Mouse (Mus musculus): Measurements from ENCODE around the gene Mcts2. TPM values are rescaled to one million over a fixed set of nuclear protein-coding genes. Genes with fewer than 3 reads are reported as not detected.
A peak's percentile ranks its signal among the peaks of the same experiment; 100 is the strongest.

Mcts2 gene
- polyA plus RNA-seq, 1 experiment from 2014 or later, result 30.0 TPM

DNA sequence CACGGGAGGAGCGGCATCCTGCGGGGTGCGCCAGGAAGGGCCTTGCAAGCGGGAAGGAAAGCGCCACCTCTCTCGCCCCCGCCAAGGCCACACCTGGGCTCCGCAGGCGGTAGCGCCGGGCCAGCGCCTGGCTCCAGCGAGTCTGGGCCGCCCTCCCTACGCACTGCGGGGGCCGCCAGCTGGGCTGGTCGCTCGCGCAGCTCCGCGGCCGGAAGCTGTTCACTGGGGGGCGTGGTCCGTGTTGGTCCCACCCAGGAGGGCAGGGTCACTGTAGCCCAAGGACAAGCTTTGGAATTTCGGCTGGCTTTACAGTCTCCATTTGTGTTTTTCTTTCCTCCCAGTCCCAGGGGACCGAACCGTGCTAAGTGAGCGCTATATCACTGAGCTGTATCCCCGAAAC, 20.8 kb downstream of the Mcts2 start:
- Histone ChIP-seq H3K27ac (peak overlapping the region; percentile 96), H3K4me3 (peak overlapping the region; percentile 35), H3K9me3 (no peaks in the 10 kb centered on the region), H3K27me3 (no peaks in the 10 kb centered on the region), H3K9ac (peak overlapping the region; percentile 65), H3K36me3 (peaks cover 37% of the 10 kb centered on the region), H3K4me2 (replicated peaks) (peak overlapping the region; percentile 69), H3K4me1 (peaks cover 52% of the 10 kb centered on the region)
- peak; percentile 90 for ATAC-seq (ENCODE audit: low FRiP score, low read depth)
- WGBS, result 2% methylated on average over 31 of the region's 31 CpGs

DNA sequence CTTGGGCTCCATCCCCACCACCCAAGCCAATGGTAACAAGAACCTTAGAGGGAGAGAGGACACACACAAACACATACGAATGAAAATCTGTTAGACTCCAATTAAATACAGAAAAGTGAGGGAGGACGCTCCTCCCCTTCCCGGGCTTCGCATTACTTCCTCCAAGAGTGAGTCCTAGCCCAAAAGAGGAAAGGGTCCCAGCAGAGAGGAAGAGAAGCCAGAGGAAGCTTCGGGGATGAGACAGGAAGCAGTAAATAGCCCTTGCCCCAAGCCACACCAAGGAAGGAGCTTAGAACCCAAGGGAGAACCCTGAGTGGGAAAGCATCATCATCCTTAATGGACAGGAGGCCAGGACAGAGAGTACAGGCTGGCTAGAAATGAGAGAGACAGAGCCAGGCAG, 22.2 kb downstream of the Mcts2 start:
- peaks cover 50% of the 10 kb centered on the region for H3K4me1 ChIP-seq
- H3K27me3 ChIP-seq, result no peaks in the 10 kb centered on the region
- H3K27ac ChIP-seq, result no peak overlapping the region
- H3K4me3 ChIP-seq, result no peak overlapping the region
- 88% methylated on average over 5 of the region's 5 CpGs for WGBS
- H3K4me2 ChIP-seq (replicated peaks), result no peak overlapping the region
- H3K36me3 ChIP-seq, result peaks cover 23% of the 10 kb centered on the region
- H3K9me3 ChIP-seq, result no peaks in the 10 kb centered on the region
- H3K9ac ChIP-seq, result no peak overlapping the region
- no peak for ATAC-seq (ENCODE audit: low FRiP score, low read depth)

GRCm38 (mm10) chr2:152716241-152716772, 29.5 kb downstream of the Mcts2 start:
- Histone ChIP-seq H3K27ac (no peak overlapping the region), H3K9ac (no peak overlapping the region), H3K36me3 (0 out of 2 replicates have a peak, but pooled peaks cover 3% of the 10 kb centered on the region), H3K9me3 (no peaks in the 10 kb centered on the region), H3K4me3 (no peak overlapping the region), H3K4me1 (peaks cover 18% of the 10 kb centered on the region), H3K4me2 (replicated peaks) (no peak overlapping the region), H3K27me3 (no peaks in the 10 kb centered on the region)
- WGBS, result 69% methylated on average over 6 of the region's 6 CpGs
- ATAC-seq (ENCODE audit: low FRiP score, low read depth), result no peak

GRCm38 (mm10) chr2:152717652-152718051, 30.8 kb downstream of the Mcts2 start:
- Histone ChIP-seq H3K9me3 (no peaks in the 10 kb centered on the region), H3K4me2 (replicated peaks) (no peak overlapping the region), H3K4me3 (no peak overlapping the region), H3K4me1 (peaks cover 18% of the 10 kb centered on the region), H3K36me3 (0 out of 2 replicates have a peak, but pooled peaks cover 3% of the 10 kb centered on the region), H3K9ac (no peak overlapping the region), H3K27ac (0 out of 2 replicates have a peak overlapping the region, but pooled peaks have one; percentile 11), H3K27me3 (no peaks in the 10 kb centered on the region)
- 66% methylated on average over 11 of the region's 11 CpGs for WGBS
- ATAC-seq (ENCODE audit: low FRiP score, low read depth), result no peak

- Histone ChIP-seq H3K4me3 (no peak overlapping the region), H3K9ac (no peak overlapping the region), H3K9me3 (no peaks in the 10 kb centered on the region), H3K4me2 (replicated peaks) (no peak overlapping the region), H3K27me3 (no peaks in the 10 kb centered on the region), H3K27ac (no peak overlapping the region), H3K4me1 (peaks cover 18% of the 10 kb centered on the region), H3K36me3 (0 out of 2 replicates have a peak, but pooled peaks cover 3% of the 10 kb centered on the region)
- peak; percentile 34; the same call in 1 of the 2 replicates for ATAC-seq (ENCODE audit: low FRiP score, low read depth)
- 32% methylated on average over 6 of the region's 6 CpGs for WGBS
Measured at GRCm38 (mm10) chr2:152718076-152718475, 31.2 kb downstream of the Mcts2 start.

DNA sequence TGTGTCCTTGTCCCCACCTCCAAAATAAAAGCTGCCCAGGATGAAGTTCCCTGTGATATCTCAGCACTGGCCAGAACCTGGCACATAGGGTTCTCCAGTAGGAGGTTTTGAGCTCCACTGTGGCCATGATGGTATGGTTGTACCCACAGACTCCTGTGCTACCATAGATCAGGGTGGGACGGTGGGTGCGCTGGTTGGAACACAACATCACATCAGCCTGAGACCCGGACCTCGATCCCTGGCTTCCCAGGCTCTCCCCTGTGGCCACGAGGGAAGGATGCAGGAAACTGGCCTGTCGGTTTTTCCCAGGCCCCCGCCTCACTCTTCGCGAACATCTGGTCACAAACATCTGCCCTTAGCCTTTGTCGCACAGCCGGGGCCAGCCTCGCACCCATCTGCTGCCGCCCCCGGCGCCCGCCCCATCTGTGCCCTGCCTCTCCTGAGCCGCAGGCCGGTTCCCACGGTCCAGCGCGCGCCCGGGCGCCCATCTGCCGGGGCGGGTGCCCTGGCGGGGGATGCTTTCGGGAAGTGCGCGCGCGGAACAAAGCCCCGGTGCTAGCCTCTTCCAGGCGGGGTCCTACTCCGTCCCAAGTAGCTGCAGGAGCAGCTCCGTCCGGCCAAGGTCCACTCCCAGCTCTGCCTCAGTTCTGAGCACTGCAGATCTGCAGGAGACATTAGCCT, 37.0 kb downstream of the Mcts2 start:
- Histone ChIP-seq H3K9ac (peak overlapping the region; percentile 73), H3K9me3 (no peaks in the 10 kb centered on the region), H3K4me1 (peaks cover 51% of the 10 kb centered on the region), H3K4me3 (peak overlapping the region; percentile 39), H3K36me3 (no peaks in the 10 kb centered on the region), H3K27me3 (no peaks in the 10 kb centered on the region), H3K27ac (peak overlapping the region; percentile 58), H3K4me2 (replicated peaks) (peak overlapping the region; percentile 73)
- WGBS, result 4% methylated on average over 37 of the region's 37 CpGs
- ATAC-seq (ENCODE audit: low FRiP score, low read depth), result peak; percentile 41; the same call in 1 of the 2 replicates

DNA sequence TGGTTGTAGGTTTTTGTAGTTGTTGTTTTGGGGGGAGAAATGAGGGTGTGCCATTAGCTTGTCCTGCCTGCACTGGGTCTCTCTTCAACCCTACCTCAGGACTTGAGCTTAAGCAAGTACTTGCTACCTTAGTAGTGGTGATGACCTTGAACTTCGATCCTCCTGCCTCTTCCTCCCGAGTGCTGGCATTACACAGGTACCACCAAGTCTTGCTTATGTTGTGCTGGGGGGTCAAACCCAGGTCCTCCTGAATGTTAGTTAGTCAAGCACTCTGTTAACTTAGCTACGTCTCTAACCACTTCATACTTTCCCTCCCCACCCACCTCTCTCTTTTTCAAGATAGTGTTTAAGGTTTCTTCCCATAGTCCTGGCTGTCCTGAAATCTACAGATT, 37.5 kb downstream of the Mcts2 start:
- H3K4me3 ChIP-seq, result peak overlapping the region; percentile 39
- H3K36me3 ChIP-seq, result no peaks in the 10 kb centered on the region
- peak; percentile 3; the same call in 1 of the 2 replicates for ATAC-seq (ENCODE audit: low FRiP score, low read depth)
- peak overlapping the region; percentile 58; the same call in 1 of the 2 replicates for H3K27ac ChIP-seq
- H3K9ac ChIP-seq, result peak overlapping the region; percentile 73
- H3K9me3 ChIP-seq, result no peaks in the 10 kb centered on the region
- H3K27me3 ChIP-seq, result no peaks in the 10 kb centered on the region
- WGBS, result 63% methylated on average over 3 of the region's 3 CpGs
- peak overlapping the region; percentile 73 for H3K4me2 ChIP-seq (replicated peaks)
- H3K4me1 ChIP-seq, result peaks cover 53% of the 10 kb centered on the region

- ATAC-seq (ENCODE audit: low FRiP score, low read depth), result no peak
- WGBS, result 47% methylated on average over 15 of the region's 15 CpGs
- Histone ChIP-seq H3K9ac (no peak overlapping the region), H3K4me2 (replicated peaks) (no peak overlapping the region), H3K9me3 (no peaks in the 10 kb centered on the region), H3K4me1 (peaks cover 61% of the 10 kb centered on the region), H3K36me3 (no peaks in the 10 kb centered on the region), H3K27ac (no peak overlapping the region), H3K4me3 (no peak overlapping the region), H3K27me3 (no peaks in the 10 kb centered on the region)
Measured at GRCm38 (mm10) chr2:152725178-152725750, 38.4 kb downstream of the Mcts2 start.

GRCm38 (mm10) chr2:152726213-152726612, 39.4 kb downstream of the Mcts2 start:
- 61% methylated on average over 6 of the region's 6 CpGs for WGBS

GRCm38 (mm10) chr2:152726751-152727335, 40.0 kb downstream of the Mcts2 start:
- peaks cover 71% of the 10 kb centered on the region for H3K4me1 ChIP-seq
- 65% methylated on average over 6 of the region's 6 CpGs for WGBS

More at GRCm38 (mm10) chr2:152726213-152726612, 39.4 kb downstream of the Mcts2 start:
- no peak overlapping the region for H3K9ac ChIP-seq
- H3K4me3 ChIP-seq, result no peak overlapping the region
- H3K4me2 ChIP-seq (replicated peaks), result no peak overlapping the region
- no peaks in the 10 kb centered on the region for H3K36me3 ChIP-seq
- no peaks in the 10 kb centered on the region for H3K9me3 ChIP-seq
- no peak overlapping the region for H3K27ac ChIP-seq
- ATAC-seq (ENCODE audit: low FRiP score, low read depth), result no peak
- no peaks in the 10 kb centered on the region for H3K27me3 ChIP-seq
- H3K4me1 ChIP-seq, result peaks cover 69% of the 10 kb centered on the region

GRCm38 (mm10) chr2:152727795-152728510, 41.1 kb downstream of the Mcts2 start:
- 78% methylated on average over 14 of the region's 14 CpGs for WGBS
- H3K9me3 ChIP-seq, result no peaks in the 10 kb centered on the region
- no peak overlapping the region for H3K4me2 ChIP-seq (replicated peaks)
- H3K36me3 ChIP-seq, result no peaks in the 10 kb centered on the region
- ATAC-seq (ENCODE audit: low FRiP score, low read depth), result no peak
- H3K4me1 ChIP-seq, result peaks cover 80% of the 10 kb centered on the region
- H3K27me3 ChIP-seq, result no peaks in the 10 kb centered on the region
- peak overlapping the region; percentile 92; the same call in 1 of the 2 replicates for H3K27ac ChIP-seq
- H3K9ac ChIP-seq, result no peak overlapping the region
- no peak overlapping the region for H3K4me3 ChIP-seq

More at GRCm38 (mm10) chr2:152726751-152727335, 40.0 kb downstream of the Mcts2 start:
- H3K4me3 ChIP-seq, result no peak overlapping the region
- H3K9ac ChIP-seq, result peak overlapping the region; percentile 31; the same call in 1 of the 2 replicates
- no peak for ATAC-seq (ENCODE audit: low FRiP score, low read depth)
- H3K4me2 ChIP-seq (replicated peaks), result no peak overlapping the region
- no peaks in the 10 kb centered on the region for H3K36me3 ChIP-seq
- H3K27me3 ChIP-seq, result no peaks in the 10 kb centered on the region
- H3K9me3 ChIP-seq, result no peaks in the 10 kb centered on the region
- H3K27ac ChIP-seq, result peak overlapping the region; percentile 55; the same call in 1 of the 2 replicates
